Mouse (Mus musculus) spleen, postnatal 10 days (tissue): ENCODE results near the gene Gdap1l1.
"Not testable (repeated sequence)": the region's sequence is repeated elsewhere in the genome, so short reads cannot be mapped to it uniquely, and the experiment has no call there.

Source experiments
- DNase-seq, 2 experiments: peaks; one replicate each; pipeline ENCODE4 v3.0.0; 2021 to 2022; ENCODE audit warnings: low spot score in 2 of 2

The Gdap1l1 gene

DNA sequence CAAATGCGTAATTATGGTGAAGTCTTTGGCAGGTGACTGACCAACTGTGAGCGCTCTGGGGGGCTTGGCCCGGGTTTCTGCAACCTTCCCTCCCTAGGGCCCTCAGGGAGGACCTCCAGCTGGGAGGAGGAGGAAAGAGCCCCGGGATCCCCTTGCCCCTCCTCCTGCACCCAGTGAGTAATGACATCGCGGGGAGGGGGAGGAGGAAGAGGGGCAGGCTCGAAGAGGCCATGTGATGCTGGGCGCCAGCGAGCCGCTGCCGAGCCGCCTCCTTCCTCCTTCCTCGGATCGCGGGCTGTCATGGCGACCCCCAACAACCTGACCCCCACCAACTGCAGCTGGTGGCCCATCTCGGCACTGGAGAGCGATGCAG is at the start of gene Gdap1l1:
TSS of gene Gdap1l1 (plus strand) at position 231 of the 373 bp plus-strand sequence.
- DNase-seq: no peak

DNA sequence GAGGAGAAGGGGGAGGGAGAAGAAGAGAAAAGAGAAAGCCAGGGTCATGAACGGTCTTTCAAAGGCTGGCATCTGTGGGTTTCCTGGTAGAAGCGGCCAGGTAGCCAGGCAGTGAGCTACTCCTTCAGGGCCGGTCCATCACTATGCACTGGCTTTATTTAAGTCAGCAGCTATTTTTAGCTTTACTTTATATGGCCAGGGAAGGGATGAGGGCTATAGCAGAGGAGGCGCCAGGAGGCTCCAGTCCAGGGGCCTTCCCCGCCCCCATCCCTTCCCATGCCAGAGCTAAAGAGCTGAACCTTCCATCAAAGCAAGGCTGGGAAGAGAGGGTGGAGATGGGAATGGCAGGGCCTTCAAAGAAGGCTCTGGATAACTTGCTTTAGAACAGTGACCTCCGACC is 45.8 kb upstream of the Gdap1l1 start:
- DNase-seq: no peak

DNA sequence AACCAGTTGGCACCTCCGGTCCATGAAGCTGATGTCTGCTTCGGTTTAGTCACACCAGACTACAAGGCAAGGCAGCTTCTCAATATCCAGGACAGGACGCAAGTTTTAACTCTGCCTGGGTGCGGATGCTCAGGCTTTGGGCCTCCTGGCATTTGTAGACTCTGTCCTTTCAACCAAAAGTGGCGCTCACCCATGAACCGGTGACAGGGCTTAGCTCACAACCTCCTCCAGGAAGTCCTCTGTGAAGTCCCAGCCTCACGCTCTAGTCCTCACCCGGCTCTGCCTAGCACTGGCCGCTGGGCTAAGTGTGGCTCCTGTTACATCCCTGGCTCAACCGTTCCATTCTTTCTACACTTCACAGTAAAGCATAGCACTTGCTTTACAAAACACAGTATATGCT is 45.0 kb upstream of the Gdap1l1 start:
- no peak for DNase-seq

GRCm38 (mm10) chr2:163393976-163394375 is 44.3 kb upstream of the Gdap1l1 start:
- no peak for DNase-seq

GRCm38 (mm10) chr2:163394977-163395376 is 43.3 kb upstream of the Gdap1l1 start:
- DNase-seq: no peak

GRCm38 (mm10) chr2:163397071-163397470 is 41.2 kb upstream of the Gdap1l1 start:
- no peak for DNase-seq

DNA sequence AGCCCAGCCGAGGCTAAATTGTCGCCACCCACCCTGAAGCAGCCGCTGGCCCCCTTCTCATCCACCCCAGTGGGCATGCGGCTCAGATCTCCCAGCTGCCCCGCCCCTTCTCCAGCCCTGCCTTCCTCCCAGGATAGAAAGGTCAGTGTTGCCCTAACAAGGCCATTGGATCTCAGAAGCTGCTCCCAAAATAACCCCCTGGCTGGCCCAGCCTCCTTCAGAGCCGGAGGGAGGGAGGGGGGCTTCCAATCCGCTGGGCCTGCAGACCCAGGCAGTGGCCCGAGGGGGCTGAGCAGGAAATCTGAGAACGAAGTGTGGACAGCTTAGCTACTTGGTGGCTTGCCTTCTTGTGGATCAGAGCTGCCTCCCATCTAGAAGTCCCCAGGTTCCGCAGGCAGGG is 40.4 kb upstream of the Gdap1l1 start, which contains the start of gene Jph2:
TSS of gene Jph2 (minus strand) at position 89 of the 400 bp plus-strand sequence.
- no peak for DNase-seq

GRCm38 (mm10) chr2:163398770-163399169 is 39.5 kb upstream of the Gdap1l1 start:
- DNase-seq: no peak

GRCm38 (mm10) chr2:163399222-163399621 is 39.1 kb upstream of the Gdap1l1 start:
- no peak for DNase-seq

DNA sequence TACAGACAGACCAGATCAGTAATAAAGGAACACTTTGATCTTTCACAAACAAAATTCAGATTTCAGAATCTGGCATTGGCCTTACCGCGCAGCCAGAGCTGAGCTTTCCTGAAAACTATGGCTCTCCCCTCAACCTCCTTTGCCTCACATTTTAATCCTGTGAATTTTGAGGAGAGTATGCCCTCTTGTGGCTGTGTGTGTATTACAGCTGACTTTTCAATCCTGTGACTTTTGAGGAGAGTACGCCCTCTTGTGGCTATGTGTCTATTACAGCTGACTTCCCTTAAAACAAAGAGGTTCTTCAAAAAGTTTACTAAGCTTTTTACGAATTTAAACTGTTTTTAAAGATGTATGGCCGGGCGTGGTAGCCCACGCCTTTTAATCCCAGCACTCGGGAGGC is 37.1 kb upstream of the Gdap1l1 start:
- peak; percentile 69 to 77 for DNase-seq

DNA sequence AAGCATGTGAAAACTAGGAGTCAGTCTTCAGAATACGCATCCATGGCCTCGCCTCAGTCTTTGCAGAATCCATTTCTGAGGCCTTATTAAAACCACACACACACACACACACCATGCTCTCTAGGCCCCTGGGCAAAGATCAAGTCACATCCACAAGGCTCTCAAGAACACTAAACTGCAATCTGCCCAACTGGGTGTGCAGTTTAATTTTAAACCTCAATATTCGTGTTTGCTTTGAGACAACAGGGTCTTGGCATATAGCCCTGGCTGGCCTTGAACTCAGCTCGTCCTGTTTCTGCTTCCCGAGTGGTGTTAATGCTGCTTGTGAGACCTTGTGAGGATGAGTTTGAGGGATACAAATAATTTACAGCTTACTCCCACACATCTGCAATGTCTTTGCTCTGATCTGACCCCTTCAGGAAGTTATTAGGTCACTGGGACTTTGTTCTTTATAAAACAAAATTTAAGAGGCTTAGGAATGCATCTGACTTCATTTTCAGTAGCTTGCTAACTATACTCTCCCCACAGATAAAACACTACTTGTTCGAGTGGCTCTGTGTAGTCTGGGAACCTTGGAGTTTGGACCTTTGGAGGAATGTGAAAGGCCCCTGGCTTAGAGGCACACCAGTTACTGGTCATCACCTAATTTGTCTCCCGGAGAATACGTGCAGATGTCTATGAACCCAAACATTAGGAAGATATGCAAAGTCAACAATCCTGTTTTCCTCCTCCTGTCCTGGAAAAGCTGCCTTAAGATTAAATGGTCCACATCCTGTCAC is 34.0 kb upstream of the Gdap1l1 start:
- DNase-seq: no peak

- DNase-seq: no peak
Observed at GRCm38 (mm10) chr2:163410211-163410610, 28.1 kb upstream of the Gdap1l1 start.

DNA sequence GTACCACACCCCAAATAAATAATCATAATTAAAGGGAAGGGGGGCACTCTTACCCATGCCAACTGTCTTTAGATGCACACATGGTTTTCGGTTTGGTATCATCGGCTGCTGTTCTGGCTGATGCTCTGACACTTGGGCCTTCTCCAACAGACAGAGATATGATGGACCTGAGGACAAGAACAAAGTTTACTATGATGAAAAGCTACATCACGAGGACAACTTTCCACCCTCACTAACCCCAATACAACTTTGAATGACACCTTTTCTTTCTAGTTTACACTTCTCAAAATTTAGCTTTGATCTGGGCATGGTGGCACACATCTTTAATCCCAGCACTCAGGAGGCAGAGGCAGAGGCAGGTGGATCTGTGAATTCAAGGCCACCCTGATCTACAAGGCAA is 26.9 kb upstream of the Gdap1l1 start:
- DNase-seq: not testable (repeated sequence)

GRCm38 (mm10) chr2:163411840-163412239 is 26.4 kb upstream of the Gdap1l1 start:
- DNase-seq: no peak

DNA sequence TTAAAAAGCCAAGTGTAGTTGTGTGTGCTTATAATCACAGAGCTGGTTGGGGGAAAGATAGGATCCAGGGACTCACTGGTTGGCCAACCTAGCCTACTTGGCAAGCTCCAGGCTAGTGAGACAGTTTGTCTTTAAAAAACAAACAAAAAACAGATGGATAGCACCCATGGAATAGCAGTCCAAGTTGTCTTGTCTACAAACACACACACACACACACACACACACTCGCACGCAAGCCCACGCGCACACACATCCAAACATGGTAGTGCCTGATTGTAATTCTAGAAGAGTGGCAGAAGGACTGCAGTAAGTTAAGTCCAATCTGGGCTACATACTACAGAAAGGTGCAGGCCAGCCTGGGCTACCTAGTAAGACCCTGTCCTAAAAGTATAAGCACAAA is 25.9 kb upstream of the Gdap1l1 start:
- DNase-seq: no peak

DNA sequence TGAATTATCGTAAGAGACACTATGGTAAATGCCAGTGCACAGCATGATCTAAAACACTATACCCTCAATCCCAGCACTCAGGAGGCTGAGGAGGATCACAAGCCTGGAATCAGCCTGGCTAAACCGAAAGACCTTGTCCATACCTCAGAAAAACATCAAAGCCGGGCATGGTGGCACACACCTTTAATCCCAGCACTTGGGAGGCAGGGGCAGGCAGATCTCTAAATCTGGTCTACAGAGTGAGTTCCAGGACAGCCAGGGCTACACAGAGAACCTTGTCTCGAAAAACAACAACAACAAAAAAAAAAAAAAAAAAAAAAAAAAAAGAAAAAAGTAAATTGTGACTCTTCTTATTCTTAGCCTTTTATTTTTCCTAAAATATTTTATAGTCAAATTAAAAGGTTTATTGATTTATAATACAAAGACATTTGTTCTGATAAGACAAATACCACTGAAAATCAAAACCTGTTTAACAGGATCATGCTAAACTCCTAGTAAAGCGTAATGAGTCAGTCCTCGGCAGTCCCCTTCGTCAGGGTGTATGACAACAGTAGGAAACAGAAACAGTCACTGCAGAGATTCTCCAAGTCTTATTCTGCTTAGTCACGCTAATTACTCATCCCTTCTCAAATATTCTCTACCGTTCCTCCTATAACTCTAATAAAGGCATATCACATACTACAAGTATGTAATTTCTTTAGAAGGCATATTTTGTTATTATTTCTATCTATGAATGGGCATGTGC is 25.3 kb upstream of the Gdap1l1 start:
- no peak for DNase-seq

DNA sequence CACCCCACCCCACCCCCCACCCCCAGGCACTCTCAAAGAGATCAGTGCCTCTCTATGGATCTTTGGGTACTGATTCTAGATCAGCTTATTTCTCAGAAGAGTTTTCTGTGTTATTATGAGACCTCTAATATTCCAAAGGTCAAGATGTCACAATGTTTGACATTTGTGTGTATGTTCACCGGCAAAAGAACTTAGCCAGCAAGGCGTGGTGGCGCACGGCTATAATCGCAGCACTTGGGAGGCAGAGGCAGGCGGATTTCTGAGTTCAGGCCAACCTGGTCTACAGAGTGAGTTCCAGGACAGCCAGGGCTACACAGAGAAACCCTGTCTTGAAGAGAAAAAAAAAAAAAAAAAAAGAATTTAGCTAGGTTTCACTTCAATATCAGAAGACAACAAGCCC is 21.2 kb upstream of the Gdap1l1 start:
- no peak for DNase-seq

GRCm38 (mm10) chr2:163417830-163418229 is 20.4 kb upstream of the Gdap1l1 start:
- no peak for DNase-seq

DNA sequence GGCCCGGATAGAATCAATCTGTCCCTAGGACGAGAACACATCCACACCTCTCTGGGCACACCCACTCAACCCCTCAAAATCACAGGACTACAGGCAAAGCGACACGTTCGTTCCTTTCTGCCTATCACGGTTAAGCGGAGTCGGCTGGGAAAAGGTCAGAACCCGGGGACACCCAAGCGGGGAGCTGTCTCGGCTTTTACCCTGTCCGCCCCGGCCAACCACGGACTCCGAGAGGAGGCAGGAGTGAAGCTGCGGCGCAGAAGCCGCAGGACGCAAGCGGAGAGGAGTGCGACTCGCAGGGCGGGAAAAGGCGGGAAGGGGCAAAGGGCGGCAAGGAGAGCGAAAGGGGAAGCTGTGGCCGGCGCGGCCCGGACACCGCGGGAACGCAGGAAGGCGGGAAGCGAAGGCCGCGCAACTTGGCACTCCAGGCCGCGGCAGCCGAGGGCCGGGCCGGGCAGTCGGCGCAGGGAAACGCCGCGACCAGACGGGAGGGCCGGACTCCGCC is 19.4 kb upstream of the Gdap1l1 start:
- peak in 1 of 2 experiments; percentile 74 for DNase-seq

GRCm38 (mm10) chr2:163419346-163420045 is 18.8 kb upstream of the Gdap1l1 start:
- peak; percentile 98 to 99 for DNase-seq

GRCm38 (mm10) chr2:163420366-163420886 is 17.9 kb upstream of the Gdap1l1 start:
- peak in 1 of 2 experiments; percentile 21 for DNase-seq
